8 mouse cellular contexts compared by ENCODE assay signal in the genomic region with DNA sequence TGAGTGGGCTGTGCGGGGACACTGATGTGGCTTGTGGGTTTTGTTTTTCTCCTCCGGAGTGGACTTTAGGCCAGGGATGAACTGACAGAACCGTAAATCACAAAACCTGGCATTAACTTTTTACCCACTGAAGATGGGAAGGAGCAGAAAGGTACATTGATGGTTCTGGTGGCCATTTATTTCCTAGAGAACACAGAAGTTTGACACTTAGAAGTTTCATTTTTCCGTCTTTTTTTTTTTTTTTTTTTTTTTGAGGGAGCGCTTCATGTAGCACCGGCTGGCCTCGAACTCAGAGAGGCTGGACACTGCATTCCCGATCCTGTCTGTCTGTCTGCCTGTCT. TPM values are rescaled to one million over a fixed set of nuclear protein-coding genes. Genes with fewer than 3 reads are reported as not detected.
A peak's percentile ranks its signal among the peaks of the same experiment; 100 is the strongest.
DNase-seq lines count a peak whose midpoint lies in the region; ATAC-seq and TF ChIP-seq lines count a peak whose summit lies in the region.

No protein-coding gene starts in this region.

- TF ChIP-seq CTCF in bone marrow macrophage, adult 2 months (IDR thresholded peaks at IDR 0.05; ENCODE audit: low read depth, low read length): no peak

- TF ChIP-seq POLR2A in bone marrow macrophage, adult 2 months (IDR thresholded peaks at IDR 0.05; ENCODE audit: borderline replicate concordance, low read depth, low read length): no peak

- H3K4me3 ChIP-seq in kidney, embryonic 15.5 days (replicated peaks): peak overlapping the region; percentile 100
- peak overlapping the region; percentile 83 for H3K4me3 ChIP-seq in bone marrow macrophage, adult 2 months (ENCODE audit: insufficient read depth, low read length)
- H3K4me3 ChIP-seq in hindbrain, embryonic 14.5 days (replicated peaks; ENCODE audit: low read length): peak overlapping the region; percentile 82
- peak overlapping the region; percentile 93 for H3K4me3 ChIP-seq in midbrain, embryonic 15.5 days

- peak overlapping the region; percentile 71 for H3K4me2 ChIP-seq in kidney, embryonic 15.5 days
- H3K4me2 ChIP-seq in hindbrain, embryonic 14.5 days (replicated peaks): peak overlapping the region; percentile 62
- peak overlapping the region; percentile 65 for H3K4me2 ChIP-seq in midbrain, embryonic 15.5 days

- H3K4me1 ChIP-seq in kidney, embryonic 15.5 days: peaks cover 32% of the 10 kb centered on the region
- H3K4me1 ChIP-seq in bone marrow macrophage, adult 2 months (ENCODE audit: control insufficient read depth, insufficient read depth, low read length): peaks cover 24% of the 10 kb centered on the region
- H3K4me1 ChIP-seq in hindbrain, embryonic 14.5 days (replicated peaks; ENCODE audit: control insufficient read depth, insufficient read depth, low read length): peaks cover 27% of the 10 kb centered on the region
- H3K4me1 ChIP-seq in midbrain, embryonic 15.5 days: peaks cover 42% of the 10 kb centered on the region

- no peak for DNase-seq in kidney, postnatal 25 days
- DNase-seq in hindbrain, embryonic 14.5 days (ENCODE audit: low spot score): no peak
- no peak for DNase-seq in frontal cortex, postnatal 25 days (ENCODE audit: low spot score in 2 of 2)
- DNase-seq in cerebellum, postnatal 36 days: no peak
- DNase-seq in left cerebral cortex, adult 9 months (ENCODE audit: low spot score in 2 of 2): no peak

- peak overlapping the region; percentile 98 for H3K27ac ChIP-seq in kidney, embryonic 15.5 days
- H3K27ac ChIP-seq in bone marrow macrophage, adult 2 months (ENCODE audit: insufficient read depth, low read depth, low read length): peak overlapping the region; percentile 86
- peak overlapping the region; percentile 93; the same call in 1 of the 2 replicates for H3K27ac ChIP-seq in hindbrain, embryonic 14.5 days
- peak overlapping the region; percentile 93 for H3K27ac ChIP-seq in midbrain, embryonic 15.5 days

- peak overlapping the region; percentile 98 for H3K9ac ChIP-seq in kidney, embryonic 15.5 days
- H3K9ac ChIP-seq in hindbrain, embryonic 14.5 days: peak overlapping the region; percentile 90
- H3K9ac ChIP-seq in midbrain, embryonic 15.5 days: peak overlapping the region; percentile 85

- under 1% methylated on average over 8 of the region's 8 CpGs for WGBS in kidney, embryonic 15.5 days
- 1% methylated on average over 8 of the region's 8 CpGs for WGBS in hindbrain, embryonic 14.5 days
- 4% methylated on average over 8 of the region's 8 CpGs for WGBS in midbrain, embryonic 15.5 days

- H3K36me3 ChIP-seq in kidney, embryonic 15.5 days: peaks cover 32% of the 10 kb centered on the region
- H3K36me3 ChIP-seq in hindbrain, embryonic 14.5 days (replicated peaks; ENCODE audit: control insufficient read depth, insufficient read depth): peaks cover 4% of the 10 kb centered on the region; the same call in 1 of the 2 replicates
- H3K36me3 ChIP-seq in midbrain, embryonic 15.5 days (replicated peaks): no peaks in the 10 kb centered on the region

- H3K9me3 ChIP-seq in kidney, embryonic 15.5 days (replicated peaks): no peaks in the 10 kb centered on the region; the same call in 1 of the 2 replicates
- H3K9me3 ChIP-seq in hindbrain, embryonic 14.5 days (ENCODE audit: control insufficient read depth, low read length): no peaks in the 10 kb centered on the region
- no peaks in the 10 kb centered on the region; the same call in 1 of the 2 replicates for H3K9me3 ChIP-seq in midbrain, embryonic 15.5 days

- no peaks in the 10 kb centered on the region for H3K27me3 ChIP-seq in kidney, embryonic 15.5 days
- no peaks in the 10 kb centered on the region for H3K27me3 ChIP-seq in hindbrain, embryonic 14.5 days (ENCODE audit: control insufficient read depth, insufficient read depth, low read length)
- no peaks in the 10 kb centered on the region for H3K27me3 ChIP-seq in midbrain, embryonic 15.5 days (replicated peaks)

- ATAC-seq in kidney, embryonic 15.5 days (replicated peaks; ENCODE audit: low FRiP score): no peak
- ATAC-seq in hindbrain, embryonic 14.5 days (ENCODE audit: low FRiP score): no peak
- ATAC-seq in midbrain, embryonic 15.5 days (replicated peaks): no peak

RNA-seq across cellular contexts. Expression of a gene that starts 1.1 kb away (rescaled TPM):
- polyA plus RNA-seq in kidney, embryonic 15.5 days (2015; fragmentation: Nextera tagmentation; extraction: Ambion mirVana): 40.4 and 42.3 TPM in 2 replicates
- 57.5 and 58.9 TPM in 2 replicates for polyA plus RNA-seq in bone marrow macrophage, adult 2 months (2012; ENCODE audit: insufficient read depth, insufficient read length, missing spikeins)
- polyA plus RNA-seq in hindbrain, embryonic 14.5 days (2014; fragmentation: Nextera tagmentation; extraction: Ambion mirVana): 35.3 and 37.0 TPM in 2 replicates
- 30.5 and 30.9 TPM in 2 replicates for polyA plus RNA-seq in midbrain, embryonic 15.5 days (2015; fragmentation: Nextera tagmentation; extraction: Ambion mirVana)

RNA-seq across cellular contexts. Expression of a gene that starts 20.1 kb away (rescaled TPM):
- polyA plus RNA-seq in kidney, embryonic 15.5 days (2015; fragmentation: Nextera tagmentation; extraction: Ambion mirVana): 52.9 and 53.2 TPM in 2 replicates
- polyA plus RNA-seq in bone marrow macrophage, adult 2 months (2012; ENCODE audit: insufficient read depth, insufficient read length, missing spikeins): 48.9 and 57.6 TPM in 2 replicates
- polyA plus RNA-seq in hindbrain, embryonic 14.5 days (2014; fragmentation: Nextera tagmentation; extraction: Ambion mirVana): 35.8 and 35.9 TPM in 2 replicates
- polyA plus RNA-seq in midbrain, embryonic 15.5 days (2015; fragmentation: Nextera tagmentation; extraction: Ambion mirVana): 41.8 and 48.4 TPM in 2 replicates

RNA-seq across cellular contexts. Expression of a gene that starts 38.7 kb away (rescaled TPM):
- polyA plus RNA-seq in kidney, embryonic 15.5 days (2015; fragmentation: Nextera tagmentation; extraction: Ambion mirVana): 25.5 and 26.8 TPM in 2 replicates
- 5.9 and 6.2 TPM in 2 replicates for polyA plus RNA-seq in bone marrow macrophage, adult 2 months (2012; ENCODE audit: insufficient read depth, insufficient read length, missing spikeins)
- polyA plus RNA-seq in hindbrain, embryonic 14.5 days (2014; fragmentation: Nextera tagmentation; extraction: Ambion mirVana): 15.6 and 16.0 TPM in 2 replicates
- polyA plus RNA-seq in midbrain, embryonic 15.5 days (2015; fragmentation: Nextera tagmentation; extraction: Ambion mirVana): 13.2 and 13.4 TPM in 2 replicates
